Mouse (Mus musculus) midbrain, embryonic 11.5 days (tissue): ENCODE measurements around the gene Sult1c2. TPM values are rescaled to one million over a fixed set of nuclear protein-coding genes. Genes with fewer than 3 reads are reported as not detected.
"Not testable (repeated sequence)": the region's sequence is repeated elsewhere in the genome, so short reads cannot be mapped to it uniquely, and the experiment has no call there.

Experiments used
- ATAC-seq: fragments of 200-750 bp; cut with Nextera tagmentation; 2 replicates; pipeline ENCODE4 v1.8.0; 2017; ENCODE audit warnings: moderate TSS enrichment, moderate library complexity; ENCODE audit not compliant: low FRiP score
- DNase-seq: peaks from one replicate; pipeline ENCODE4 v3.0.0; 2015; ENCODE audit warnings: low spot score; ENCODE audit errors: missing footprints
- H3K27ac ChIP-seq: fragments of 300-500 bp; sonication (generic); 2 replicates; pipeline ENCODE4 v1.5.1; 2014; ENCODE audit warnings: low read depth, low read length
- H3K27me3 ChIP-seq: fragments of 300-500 bp; sonication (generic); 2 replicates; pipeline ENCODE4 v1.6.1; 2014; ENCODE audit warnings: mild to moderate bottlenecking, low read length, moderate library complexity, mixed read lengths; ENCODE audit not compliant: control insufficient read depth, insufficient read depth
- H3K36me3 ChIP-seq: fragments of 300-500 bp; sonication (generic); 2 replicates; pipeline ENCODE4 v1.6.1; 2014; ENCODE audit warnings: mild to moderate bottlenecking, low read length, moderate library complexity, mixed read lengths; ENCODE audit not compliant: control insufficient read depth, insufficient read depth
- H3K4me1 ChIP-seq: fragments of 300-500 bp; sonication (generic); 2 replicates; pipeline ENCODE4 v1.6.1; 2014; ENCODE audit warnings: low read length; ENCODE audit not compliant: control insufficient read depth, insufficient read depth
- H3K4me2 ChIP-seq: fragments of 300-500 bp; sonication (generic); 2 replicates; pipeline ENCODE4 v1.6.1; 2014; ENCODE audit warnings: mild to moderate bottlenecking, moderate library complexity
- H3K4me3 ChIP-seq: fragments of 300-500 bp; sonication (generic); 2 replicates; pipeline ENCODE4 v1.5.1; 2014; ENCODE audit warnings: low read depth, low read length
- H3K9ac ChIP-seq: fragments of 300-500 bp; sonication (generic); 2 replicates; pipeline ENCODE4 v1.6.1; 2014; ENCODE audit warnings: low read length
- H3K9me3 ChIP-seq: fragments of 300-500 bp; sonication (generic); 2 replicates; pipeline ENCODE4 v1.6.1; 2016; ENCODE audit warnings: low read length; ENCODE audit not compliant: control insufficient read depth
- WGBS: fragments of 180-500 bp; shearing (Covaris S2); extraction: QIAGEN DNeasy Blood & Tissue Kit; methylation state at CpG from one replicate; pipeline ENCODE4 v1.1.7; 2014; 5-methylcytosine and 5-hydroxymethylcytosine counted together
- polyA plus RNA-seq: library from polyadenylated mRNA; unstranded; fragments of >200 nt; fragmentation: Nextera tagmentation; extraction: Ambion mirVana; gene quantifications from 2 replicates; pipeline ENCODE4 v1.2.1, GENCODE M21; 2014

Sult1c2 gene
- polyA plus RNA-seq: not detected in 2 replicates

DNA sequence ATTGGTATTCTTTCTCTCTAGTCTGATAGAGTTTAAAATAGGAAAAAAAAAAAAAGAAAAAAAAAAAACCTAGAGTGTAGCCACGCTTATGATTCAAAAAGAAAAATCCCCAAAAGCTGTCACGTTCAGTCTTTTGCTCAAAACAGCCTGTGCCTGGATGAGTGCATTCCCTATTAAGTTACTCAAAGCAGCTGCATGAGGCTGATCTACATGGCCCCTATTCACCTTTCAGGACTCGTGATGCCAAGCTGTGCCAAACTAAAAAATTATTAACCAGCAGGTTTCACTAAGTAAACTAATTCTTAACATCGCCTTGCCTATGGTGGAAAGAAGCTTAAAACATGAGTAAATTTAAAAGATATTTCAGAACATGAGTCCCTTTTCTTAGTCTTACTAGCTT, at the start of gene Sult1c2:
Sult1c2 (minus strand) TSS at position 134 of the 400 bp plus-strand sequence.
- no peak within 1 kb of the TSS for H3K4me2 ChIP-seq
- H3K27ac ChIP-seq: no peak within 1 kb of the TSS
- no peak within 1 kb of the TSS for H3K4me3 ChIP-seq
- no peaks in the 10 kb centered on the region for H3K27me3 ChIP-seq
- H3K36me3 ChIP-seq: no peaks in the 10 kb centered on the region
- no peak within 1 kb of the TSS for H3K9ac ChIP-seq
- WGBS: 87% methylated on average over 4 of the region's 4 CpGs
- H3K9me3 ChIP-seq: no peaks in the 10 kb centered on the region
- ATAC-seq (no peak), DNase-seq (no peak)
- no peaks in the 10 kb centered on the region for H3K4me1 ChIP-seq

DNA sequence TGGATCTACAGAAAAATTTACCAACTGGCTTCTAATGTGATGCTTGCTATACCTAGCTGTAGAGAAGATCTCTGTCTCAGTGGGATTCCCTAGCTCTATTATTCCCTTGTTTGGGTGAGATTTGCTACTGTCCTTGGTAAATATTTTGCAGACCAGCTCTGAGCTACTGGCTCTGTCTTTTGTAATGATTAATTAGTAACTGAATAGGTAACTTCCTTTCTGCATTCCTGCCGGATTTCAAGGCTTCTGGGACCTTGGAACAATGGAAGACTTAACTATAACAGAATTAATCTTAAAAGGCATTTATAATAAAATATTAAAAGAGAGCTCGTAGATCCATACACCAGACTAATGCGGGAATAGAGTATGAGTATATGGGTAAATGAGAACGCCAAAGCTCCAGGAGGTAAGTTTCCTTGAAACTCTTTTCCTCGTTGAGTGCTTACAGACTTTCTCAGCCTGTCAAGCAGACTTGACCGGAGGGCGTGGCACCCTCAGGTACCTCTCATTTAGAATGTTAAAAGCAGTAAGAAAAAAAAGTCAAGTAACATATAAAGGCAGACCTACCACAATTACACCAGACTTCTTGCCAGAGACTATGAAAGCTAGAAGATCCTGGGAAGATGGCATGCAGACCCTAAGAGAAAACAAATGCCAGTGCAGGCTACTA, 33.0 kb upstream of the Sult1c2 start:
- H3K9me3 ChIP-seq, H3K9ac ChIP-seq, DNase-seq, H3K27me3 ChIP-seq, H3K4me2 ChIP-seq, H3K36me3 ChIP-seq, H3K27ac ChIP-seq, H3K4me1 ChIP-seq, ATAC-seq, H3K4me3 ChIP-seq: not testable (repeated sequence)
- 83% methylated on average over 7 of the region's 7 CpGs for WGBS

DNA sequence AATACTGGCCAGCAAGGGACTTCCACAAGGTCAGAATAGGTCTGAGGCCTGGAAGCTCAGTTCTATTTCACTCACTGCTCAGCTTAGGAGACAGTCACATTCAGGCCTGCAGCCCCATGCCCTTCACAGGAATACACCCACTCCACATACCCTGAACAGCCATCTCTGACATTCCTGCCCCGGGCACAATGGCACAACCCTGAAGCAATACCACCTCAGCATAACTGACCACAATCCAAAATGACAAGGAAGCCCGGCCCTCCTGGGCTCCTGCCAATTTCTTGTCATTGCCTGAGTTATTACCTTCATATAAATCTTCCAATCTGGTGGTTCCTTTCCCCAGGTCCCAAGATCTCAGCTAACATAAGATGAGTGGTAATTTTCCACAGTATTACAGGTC, 28.3 kb upstream of the Sult1c2 start:
- no peaks in the 10 kb centered on the region for H3K27me3 ChIP-seq
- WGBS: 89% methylated on average over 2 of the region's 2 CpGs
- H3K27ac ChIP-seq: no peak overlapping the region
- no peaks in the 10 kb centered on the region for H3K36me3 ChIP-seq
- no peak for ATAC-seq
- no peak overlapping the region for H3K9ac ChIP-seq
- DNase-seq: no peak
- no peak overlapping the region for H3K4me3 ChIP-seq
- no peaks in the 10 kb centered on the region for H3K4me1 ChIP-seq
- no peaks in the 10 kb centered on the region for H3K9me3 ChIP-seq
- H3K4me2 ChIP-seq: no peak overlapping the region

DNA sequence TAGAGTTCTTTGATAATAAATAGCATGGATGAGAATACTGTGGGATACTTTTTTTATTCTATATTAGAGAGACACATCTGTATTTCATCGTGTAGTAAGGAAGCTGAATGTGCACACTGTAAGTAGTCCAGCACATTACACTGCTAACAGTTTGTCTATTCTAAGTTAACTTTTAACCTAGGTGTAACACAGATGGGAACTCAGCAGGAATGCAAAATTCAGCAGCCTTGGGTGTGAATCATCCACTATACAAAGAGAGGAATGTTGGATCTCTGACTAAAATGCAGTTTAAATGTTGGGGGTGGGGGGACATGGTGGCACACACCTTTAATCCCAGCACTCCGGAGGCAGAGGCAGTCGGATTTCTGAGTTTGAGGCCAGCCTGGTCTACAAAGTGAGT, 26.1 kb upstream of the Sult1c2 start:
- H3K4me2 ChIP-seq: no peak overlapping the region
- 92% methylated on average over 3 of the region's 3 CpGs for WGBS
- DNase-seq (no peak), ATAC-seq (no peak)
- H3K27ac ChIP-seq: no peak overlapping the region
- no peaks in the 10 kb centered on the region for H3K27me3 ChIP-seq
- H3K9me3 ChIP-seq: no peaks in the 10 kb centered on the region
- H3K9ac ChIP-seq: no peak overlapping the region
- no peaks in the 10 kb centered on the region for H3K4me1 ChIP-seq
- H3K36me3 ChIP-seq: no peaks in the 10 kb centered on the region
- no peak overlapping the region for H3K4me3 ChIP-seq

DNA sequence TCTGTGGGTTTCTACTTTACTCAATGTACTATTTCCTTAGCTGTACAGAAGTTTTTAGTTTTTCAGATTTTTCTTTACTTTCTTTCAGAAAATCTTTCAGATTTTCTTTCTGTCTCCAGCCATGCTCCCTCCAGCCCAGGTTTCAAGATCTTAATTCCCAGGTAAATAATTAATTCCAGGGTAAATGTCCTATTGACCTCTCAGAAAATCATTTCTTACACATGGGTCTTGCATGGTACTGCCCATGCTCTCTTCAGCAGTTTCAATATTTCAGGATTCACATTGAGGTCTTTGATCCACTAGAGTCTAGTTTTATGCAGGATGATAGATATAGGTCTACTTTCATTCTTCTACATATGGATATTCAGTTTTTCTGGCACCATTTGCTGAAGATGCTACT, 23.8 kb upstream of the Sult1c2 start:
- Histone ChIP-seq H3K4me1 (no peaks in the 10 kb centered on the region), H3K4me2 (no peak overlapping the region), H3K4me3 (no peak overlapping the region), H3K9me3 (no peaks in the 10 kb centered on the region), H3K9ac (no peak overlapping the region), H3K36me3 (no peaks in the 10 kb centered on the region), H3K27ac (no peak overlapping the region), H3K27me3 (no peaks in the 10 kb centered on the region)
- no peak for ATAC-seq
- no peak for DNase-seq

DNA sequence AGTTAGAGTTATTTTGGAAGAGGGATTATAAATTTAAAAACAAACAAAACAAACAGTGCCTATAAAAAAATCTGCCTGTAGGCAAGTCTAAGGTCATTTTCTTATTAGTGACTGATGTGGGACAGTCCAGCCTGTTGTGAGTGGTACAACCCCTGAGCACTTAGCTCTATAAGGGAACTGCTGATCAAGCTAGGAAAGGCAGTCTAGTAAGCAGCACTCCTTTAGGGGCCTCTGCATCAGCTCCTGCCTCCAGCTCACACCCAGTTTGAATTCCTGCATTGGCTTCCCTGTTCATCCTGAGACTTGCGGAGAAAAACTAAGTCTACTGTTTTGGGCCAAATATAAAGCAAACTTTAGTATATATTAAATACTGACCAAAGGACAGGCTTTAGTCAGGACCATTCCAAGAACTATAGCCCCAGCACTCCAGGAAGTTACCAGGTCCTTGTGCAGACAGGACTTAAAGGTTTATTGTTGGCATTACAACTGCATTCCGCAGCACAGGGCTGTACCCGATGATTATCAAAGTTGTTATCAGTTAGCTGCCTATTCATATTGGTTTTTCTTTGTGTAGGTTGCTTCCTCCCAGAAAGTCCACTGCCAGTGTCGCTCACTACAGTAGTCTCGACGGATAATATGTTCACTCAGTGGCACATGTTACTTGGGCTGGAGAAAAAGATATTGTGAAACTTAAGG, 19.3 kb upstream of the Sult1c2 start:
- Histone ChIP-seq H3K36me3 (no peaks in the 10 kb centered on the region), H3K4me2 (no peak overlapping the region), H3K27me3 (no peaks in the 10 kb centered on the region), H3K27ac (no peak overlapping the region), H3K4me3 (no peak overlapping the region), H3K9ac (no peak overlapping the region), H3K4me1 (no peaks in the 10 kb centered on the region), H3K9me3 (no peaks in the 10 kb centered on the region)
- WGBS: 87% methylated on average over 6 of the region's 6 CpGs
- no peak for ATAC-seq
- DNase-seq: no peak

DNA sequence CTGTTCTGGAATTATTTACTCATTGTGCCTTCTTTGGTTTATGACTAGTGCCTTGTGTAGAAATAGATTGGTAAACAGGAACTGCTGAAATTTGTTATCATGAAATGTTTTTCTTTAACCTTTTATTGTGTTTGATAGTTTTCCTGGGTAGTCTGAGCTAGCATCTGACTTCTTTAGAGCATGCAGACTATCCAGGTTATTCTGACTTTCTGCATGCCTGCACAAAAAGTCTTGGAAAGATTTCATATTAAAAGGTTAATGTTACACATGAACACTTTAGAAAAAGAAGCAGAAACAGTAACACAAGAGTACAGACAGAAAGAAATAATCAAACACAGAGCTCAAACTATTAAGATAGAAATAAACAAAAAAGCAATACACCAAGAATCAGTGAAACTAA, 14.4 kb upstream of the Sult1c2 start:
- Histone ChIP-seq H3K27ac (no peak overlapping the region), H3K4me3 (no peak overlapping the region), H3K36me3 (no peaks in the 10 kb centered on the region), H3K4me1 (no peaks in the 10 kb centered on the region), H3K9me3 (no peaks in the 10 kb centered on the region), H3K27me3 (no peaks in the 10 kb centered on the region), H3K4me2 (no peak overlapping the region), H3K9ac (no peak overlapping the region)
- DNase-seq: no peak
- ATAC-seq: no peak

DNA sequence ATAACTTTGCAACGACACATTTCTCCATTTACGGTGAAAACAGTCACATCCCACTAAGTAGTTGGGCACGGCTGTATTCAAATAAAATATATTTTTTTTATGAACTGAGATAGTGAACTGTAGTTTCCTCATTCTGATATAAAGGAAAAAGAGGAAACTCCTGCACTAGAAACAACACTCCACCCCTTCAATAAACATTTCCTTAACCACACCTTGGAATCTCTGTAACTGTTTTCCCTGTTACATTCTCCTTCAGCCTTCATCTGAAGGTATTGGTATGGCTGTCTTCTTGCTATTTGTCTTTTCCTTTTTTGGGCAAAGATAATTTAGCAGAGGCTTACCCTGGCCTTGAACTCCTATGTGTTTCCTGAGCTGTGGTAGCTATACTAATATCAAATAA, 8.9 kb upstream of the Sult1c2 start:
- Histone ChIP-seq H3K36me3 (no peaks in the 10 kb centered on the region), H3K4me3 (no peak overlapping the region), H3K4me2 (no peak overlapping the region), H3K4me1 (no peaks in the 10 kb centered on the region), H3K27me3 (no peaks in the 10 kb centered on the region), H3K27ac (no peak overlapping the region), H3K9ac (no peak overlapping the region), H3K9me3 (no peaks in the 10 kb centered on the region)
- ATAC-seq (no peak), DNase-seq (no peak)
- WGBS: 95% methylated on average over 3 of the region's 3 CpGs

DNA sequence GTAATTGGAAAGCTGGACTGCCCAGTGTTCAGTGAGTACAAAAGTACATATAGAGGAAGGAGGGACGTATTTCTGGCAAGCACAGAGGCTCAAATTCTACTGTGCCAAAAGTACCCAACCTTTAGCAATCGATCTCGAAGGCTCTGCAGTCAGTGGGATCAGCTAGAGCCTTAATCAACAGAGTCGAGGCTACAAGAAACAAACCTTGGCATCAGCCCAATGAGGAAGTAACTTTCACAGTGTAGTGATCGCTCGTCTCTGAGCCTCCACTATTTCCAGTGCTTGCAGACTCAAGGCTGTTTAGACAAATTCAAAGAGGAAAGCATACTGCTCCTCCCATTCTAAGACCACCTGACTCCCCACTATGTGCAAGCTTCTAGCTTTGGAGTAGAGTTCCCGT, 343 bp downstream of the Sult1c2 start:
- Histone ChIP-seq H3K36me3 (no peaks in the 10 kb centered on the region), H3K27ac (no peak overlapping the region), H3K4me1 (no peaks in the 10 kb centered on the region), H3K4me2 (no peak overlapping the region), H3K9ac (no peak overlapping the region), H3K4me3 (no peak overlapping the region), H3K9me3 (no peaks in the 10 kb centered on the region), H3K27me3 (no peaks in the 10 kb centered on the region)
- ATAC-seq (no peak), DNase-seq (no peak)
- WGBS: 82% methylated on average over 7 of the region's 7 CpGs
